Mouse (Mus musculus) urinary bladder, postnatal 25 days (tissue): Measurements from ENCODE around the gene 1700001C19Rik.

ENCODE experiments used
- DNase-seq: peaks from one replicate; pipeline ENCODE4 v3.0.0; 2022; ENCODE audit warnings: low spot score

The 1700001C19Rik gene

GRCm38 (mm10) chr17:47436907-47437547 lies at the start of gene 1700001C19Rik:
TSS of gene 1700001C19Rik (minus strand) at chr17:47437376.
- DNase-seq: no peak

- DNase-seq: no peak
These were observed 48.6 kb upstream of the 1700001C19Rik start for GRCm38 (mm10) chr17:47485791-47486190.

GRCm38 (mm10) chr17:47484993-47485392 lies 47.8 kb upstream of the 1700001C19Rik start:
- no peak for DNase-seq

GRCm38 (mm10) chr17:47484241-47484921 lies 47.2 kb upstream of the 1700001C19Rik start:
- no peak for DNase-seq

- peak; percentile 80 for DNase-seq
These were observed 45.2 kb upstream of the 1700001C19Rik start for GRCm38 (mm10) chr17:47482401-47482800.

GRCm38 (mm10) chr17:47479887-47480286 lies 42.7 kb upstream of the 1700001C19Rik start:
- no peak for DNase-seq

GRCm38 (mm10) chr17:47475714-47476113 lies 38.5 kb upstream of the 1700001C19Rik start:
- no peak for DNase-seq

GRCm38 (mm10) chr17:47475181-47475580 lies 38.0 kb upstream of the 1700001C19Rik start:
- DNase-seq: no peak

- no peak for DNase-seq
These were observed 37.1 kb upstream of the 1700001C19Rik start for GRCm38 (mm10) chr17:47474250-47474649.

GRCm38 (mm10) chr17:47473434-47473974 lies 36.3 kb upstream of the 1700001C19Rik start:
- DNase-seq: peak; percentile 72

- DNase-seq: no peak
These were observed 35.5 kb upstream of the 1700001C19Rik start for GRCm38 (mm10) chr17:47472435-47473350.

- no peak for DNase-seq
These were observed 33.5 kb upstream of the 1700001C19Rik start for GRCm38 (mm10) chr17:47470686-47471085.

- no peak for DNase-seq
These were observed 32.9 kb upstream of the 1700001C19Rik start for GRCm38 (mm10) chr17:47470121-47470520.

- DNase-seq: no peak
These were observed 32.5 kb upstream of the 1700001C19Rik start for GRCm38 (mm10) chr17:47469642-47470041.

- DNase-seq: no peak
These were observed 31.3 kb upstream of the 1700001C19Rik start for GRCm38 (mm10) chr17:47468466-47468865.

GRCm38 (mm10) chr17:47468063-47468462 lies 30.9 kb upstream of the 1700001C19Rik start:
- DNase-seq: no peak

- DNase-seq: no peak
These were observed 30.5 kb upstream of the 1700001C19Rik start for GRCm38 (mm10) chr17:47467659-47468058.

- no peak for DNase-seq
These were observed 29.1 kb upstream of the 1700001C19Rik start for GRCm38 (mm10) chr17:47466284-47466683.

- DNase-seq: no peak
These were observed 27.8 kb upstream of the 1700001C19Rik start for GRCm38 (mm10) chr17:47465016-47465415.

GRCm38 (mm10) chr17:47464248-47464965 lies 27.2 kb upstream of the 1700001C19Rik start:
- DNase-seq: no peak

GRCm38 (mm10) chr17:47462728-47463388 lies 25.7 kb upstream of the 1700001C19Rik start:
- DNase-seq: no peak
